Mouse (Mus musculus): ENCODE measurements around the gene Utp11. TPM values are rescaled to one million over a fixed set of nuclear protein-coding genes. Genes with fewer than 3 reads are reported as not detected.

The Utp11 gene
- polyA plus RNA-seq, 1 experiment from 2014 or later: 37.4 TPM

DNA sequence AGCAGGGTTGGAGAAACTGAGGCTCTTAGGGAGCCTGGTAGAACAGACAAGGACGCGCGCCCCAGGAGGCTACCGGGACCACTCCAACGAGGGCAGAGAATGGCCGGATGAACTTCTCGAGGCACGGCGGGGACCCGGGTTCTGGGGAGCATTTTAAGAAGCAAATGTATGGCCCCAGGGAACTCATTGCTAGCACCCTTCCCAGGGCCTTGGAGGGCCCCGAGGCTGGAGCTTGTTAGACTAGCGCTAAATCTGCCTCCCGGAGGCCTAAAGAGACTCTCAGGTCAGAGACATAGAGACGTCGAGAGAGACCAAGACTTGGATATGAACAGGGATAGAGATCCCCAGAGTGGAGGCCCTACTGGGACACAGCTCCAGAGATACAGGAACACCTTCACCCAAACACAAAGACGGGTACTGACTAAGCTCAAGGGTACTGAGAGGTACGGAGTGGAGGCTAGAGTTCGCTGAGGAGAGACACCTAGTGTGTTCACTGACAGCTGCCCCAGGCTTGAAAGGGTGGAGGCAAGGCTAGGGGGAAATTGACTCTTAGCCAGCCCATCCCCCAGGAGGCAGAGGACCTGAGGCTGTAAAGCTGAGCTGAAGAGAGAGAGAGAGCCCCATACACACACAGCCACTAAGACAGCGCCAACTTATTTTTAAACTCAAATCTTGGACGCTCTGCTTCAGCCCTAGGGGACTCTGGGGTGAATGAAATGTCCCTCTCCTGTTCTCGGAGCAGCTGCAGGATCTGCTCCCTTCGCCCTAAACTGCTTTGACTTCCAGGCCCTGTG is 7.8 kb upstream of the Utp11 start:
- no peak for ATAC-seq
- Histone ChIP-seq H3K9ac (replicated peaks; ENCODE audit: low read depth) (peak overlapping the region; percentile 27), H3K4me2 (replicated peaks; ENCODE audit: low read depth, low read length) (peak overlapping the region; percentile 90), H3K36me3 (ENCODE audit: insufficient read depth, low read length) (no peaks in the 10 kb centered on the region), H3K4me1 (ENCODE audit: insufficient read depth, low read depth, low read length) (peaks cover 22% of the 10 kb centered on the region), H3K27me3 (replicated peaks; ENCODE audit: insufficient read depth, low read length) (no peaks in the 10 kb centered on the region; the same call in 1 of the 2 replicates), H3K4me3 (ENCODE audit: low read depth, low read length) (peak overlapping the region; percentile 59), H3K9me3 (ENCODE audit: low read length) (no peaks in the 10 kb centered on the region), H3K27ac (ENCODE audit: low read length) (peak overlapping the region; percentile 39; the same call in 1 of the 2 replicates)
- 10% methylated on average over 22 of the region's 22 CpGs for WGBS
- DNase-seq (ENCODE audit: low spot score): peak; percentile 30
- no peak for TF ChIP-seq CTCF (IDR thresholded peaks at IDR 0.05)
- TF ChIP-seq EP300 (IDR thresholded peaks at IDR 0.05): no peak

DNA sequence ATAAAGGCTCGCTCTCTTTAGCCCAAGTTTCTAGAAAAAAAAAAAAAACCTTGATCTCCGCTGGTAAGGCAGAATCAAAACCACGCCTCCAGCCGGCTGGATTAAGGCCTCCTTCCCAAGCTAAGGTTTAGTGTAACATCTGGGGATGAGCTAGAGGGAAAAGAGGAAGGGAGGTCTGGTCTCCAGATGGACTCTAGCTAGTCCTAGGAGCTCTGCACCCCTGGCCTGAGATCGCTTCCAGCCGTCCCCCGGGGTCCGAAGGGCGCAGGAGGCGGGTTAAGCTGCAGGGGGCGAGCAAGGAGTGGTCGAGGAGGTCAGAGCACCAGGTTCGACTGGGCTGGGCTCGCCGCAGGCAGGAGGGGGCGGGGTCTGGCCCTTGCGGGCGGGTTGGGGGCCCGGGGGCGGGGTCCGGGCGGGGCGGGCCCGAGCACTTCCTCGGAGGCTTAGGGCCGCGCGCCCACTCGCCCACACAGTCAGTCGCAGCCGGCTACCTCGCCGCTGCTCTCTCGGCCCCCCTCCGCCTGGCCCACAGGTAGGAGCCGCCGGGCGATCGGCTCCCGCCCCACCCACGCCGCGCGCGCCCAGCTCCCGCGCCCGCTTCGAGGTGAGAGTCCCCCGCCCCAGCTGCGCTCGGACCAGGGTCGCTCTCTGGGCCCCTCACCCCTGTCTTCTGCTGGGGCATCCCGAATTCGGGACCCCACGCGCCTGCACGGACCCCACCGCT is 7.0 kb upstream of the Utp11 start, which contains the start of gene Fhl3:
Gene Fhl3, plus strand, starts transcription at position 454 of the 724 bp plus-strand sequence.
- Histone ChIP-seq H3K9me3 (ENCODE audit: low read length) (no peaks in the 10 kb centered on the region), H3K4me1 (ENCODE audit: insufficient read depth, low read depth, low read length) (peaks cover 22% of the 10 kb centered on the region), H3K4me3 (ENCODE audit: low read depth, low read length) (peak within 1 kb of the TSS; percentile 59), H3K27ac (ENCODE audit: low read length) (peak within 1 kb of the TSS; percentile 39), H3K36me3 (ENCODE audit: insufficient read depth, low read length) (no peaks in the 10 kb centered on the region), H3K4me2 (replicated peaks; ENCODE audit: low read depth, low read length) (peak within 1 kb of the TSS; percentile 90), H3K9ac (replicated peaks; ENCODE audit: low read depth) (peak within 1 kb of the TSS; percentile 27), H3K27me3 (replicated peaks; ENCODE audit: insufficient read depth, low read length) (peaks cover 2% of the 10 kb centered on the region; the same call in 1 of the 2 replicates)
- peak; percentile 27; the same call in 1 of the 2 replicates for TF ChIP-seq CTCF (IDR thresholded peaks at IDR 0.05)
- TF ChIP-seq EP300 (IDR thresholded peaks at IDR 0.05): no peak
- DNase-seq (ENCODE audit: low spot score) (peak; percentile 49), ATAC-seq (peak; percentile 44)
- 1% methylated on average over 31 of the region's 59 CpGs for WGBS

- ATAC-seq (no peak), DNase-seq (ENCODE audit: low spot score) (no peak)
- Histone ChIP-seq H3K4me1 (ENCODE audit: insufficient read depth, low read depth, low read length) (peaks cover 20% of the 10 kb centered on the region), H3K27ac (ENCODE audit: low read length) (0 out of 2 replicates have a peak overlapping the region, but pooled peaks have one; percentile 32), H3K36me3 (ENCODE audit: insufficient read depth, low read length) (no peaks in the 10 kb centered on the region), H3K9me3 (ENCODE audit: low read length) (no peaks in the 10 kb centered on the region), H3K4me2 (replicated peaks; ENCODE audit: low read depth, low read length) (peak overlapping the region; percentile 90), H3K4me3 (ENCODE audit: low read depth, low read length) (0 out of 2 replicates have a peak overlapping the region, but pooled peaks have one; percentile 59), H3K9ac (replicated peaks; ENCODE audit: low read depth) (no peak overlapping the region), H3K27me3 (replicated peaks; ENCODE audit: insufficient read depth, low read length) (peaks cover 5% of the 10 kb centered on the region; the same call in 1 of the 2 replicates)
- TF ChIP-seq CTCF (IDR thresholded peaks at IDR 0.05) (no peak), EP300 (IDR thresholded peaks at IDR 0.05) (no peak)
- WGBS: 39% methylated on average over 6 of the region's 6 CpGs
Observed at GRCm38 (mm10) chr4:124699791-124700190, 6.4 kb upstream of the Utp11 start.

GRCm38 (mm10) chr4:124695786-124696516 is 2.6 kb upstream of the Utp11 start:
- no peaks in the 10 kb centered on the region for H3K36me3 ChIP-seq (ENCODE audit: insufficient read depth, low read length)
- H3K4me1 ChIP-seq (ENCODE audit: insufficient read depth, low read depth, low read length): peaks cover 5% of the 10 kb centered on the region
- no peak overlapping the region for H3K4me3 ChIP-seq (ENCODE audit: low read depth, low read length)
- no peak for DNase-seq (ENCODE audit: low spot score)
- no peak for TF ChIP-seq CTCF (IDR thresholded peaks at IDR 0.05)
- no peak for TF ChIP-seq EP300 (IDR thresholded peaks at IDR 0.05)
- WGBS: 15% methylated on average over 18 of the region's 18 CpGs
- no peaks in the 10 kb centered on the region for H3K9me3 ChIP-seq (ENCODE audit: low read length)
- H3K9ac ChIP-seq (replicated peaks; ENCODE audit: low read depth): no peak overlapping the region
- no peak overlapping the region for H3K4me2 ChIP-seq (replicated peaks; ENCODE audit: low read depth, low read length)
- H3K27me3 ChIP-seq (replicated peaks; ENCODE audit: insufficient read depth, low read length): peaks cover 5% of the 10 kb centered on the region; the same call in 1 of the 2 replicates
- H3K27ac ChIP-seq (ENCODE audit: low read length): no peak overlapping the region
- no peak for ATAC-seq

DNA sequence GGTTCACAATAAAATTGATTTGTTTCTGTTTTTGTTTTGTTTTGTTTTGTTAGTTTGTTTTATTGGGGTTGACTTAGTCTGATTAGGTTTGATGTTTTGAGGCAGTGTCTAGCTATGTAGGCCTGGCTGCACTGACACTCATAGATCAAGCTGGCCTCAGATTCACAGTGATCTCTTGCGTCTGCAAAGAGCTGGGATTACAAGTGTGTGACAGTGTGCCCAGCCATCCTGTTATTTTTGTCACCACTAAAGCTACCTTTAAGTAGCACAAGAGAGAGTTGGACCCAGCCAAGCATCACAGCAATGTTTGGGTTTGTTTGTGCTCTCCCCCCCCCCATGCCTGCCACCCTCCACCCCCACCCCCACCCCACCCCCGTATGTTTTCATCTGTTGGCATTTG is 1.2 kb upstream of the Utp11 start:
- no peaks in the 10 kb centered on the region; the same call in 1 of the 2 replicates for H3K4me1 ChIP-seq (ENCODE audit: insufficient read depth, low read depth, low read length)
- no peak for DNase-seq (ENCODE audit: low spot score)
- TF ChIP-seq CTCF (IDR thresholded peaks at IDR 0.05): no peak
- ATAC-seq: no peak
- H3K4me3 ChIP-seq (ENCODE audit: low read depth, low read length): no peak overlapping the region
- H3K4me2 ChIP-seq (replicated peaks; ENCODE audit: low read depth, low read length): no peak overlapping the region
- no peaks in the 10 kb centered on the region for H3K9me3 ChIP-seq (ENCODE audit: low read length)
- 73% methylated on average over 2 of the region's 2 CpGs for WGBS
- H3K27ac ChIP-seq (ENCODE audit: low read length): no peak overlapping the region
- no peak overlapping the region for H3K9ac ChIP-seq (replicated peaks; ENCODE audit: low read depth)
- H3K27me3 ChIP-seq (replicated peaks; ENCODE audit: insufficient read depth, low read length): peaks cover 5% of the 10 kb centered on the region; the same call in 1 of the 2 replicates
- no peaks in the 10 kb centered on the region for H3K36me3 ChIP-seq (ENCODE audit: insufficient read depth, low read length)
